Mouse (Mus musculus) lung, postnatal 0 days (tissue): Measurements from ENCODE around the gene Prkce.

Source experiments
- CTCF ChIP-seq: IDR thresholded peaks from 2 replicates; pipeline ENCODE4 v1.5.1; 2016; ENCODE audit warnings: antibody characterized with exemption, mild to moderate bottlenecking
- EP300 ChIP-seq: IDR thresholded peaks from 2 replicates; pipeline ENCODE4 v1.6.1; 2016; ENCODE audit warnings: antibody characterized with exemption, mild to moderate bottlenecking, control low read depth

DNA sequence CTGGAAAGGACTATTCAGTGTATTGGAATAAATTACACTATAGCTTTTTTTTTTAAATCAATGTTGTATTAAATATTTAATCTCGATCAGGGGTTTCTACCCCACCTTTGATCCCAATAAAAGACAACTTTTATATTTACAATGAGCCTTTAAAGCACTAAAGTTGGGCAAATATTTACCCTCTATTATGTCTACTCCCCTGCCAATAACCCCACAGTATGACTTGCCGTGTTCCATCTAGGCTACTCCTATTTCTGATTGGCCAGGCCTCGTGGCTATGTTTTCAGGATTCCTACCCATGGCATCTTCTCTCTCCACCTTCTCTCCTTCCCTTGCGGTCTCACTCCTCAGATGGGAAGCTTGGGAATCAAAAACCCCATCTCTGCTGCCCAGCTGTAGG, 108.8 kb downstream of the Prkce start:
- no peak for TF ChIP-seq CTCF
- no peak for TF ChIP-seq EP300
